Mouse (Mus musculus) adrenal gland, adult 18-20 months (tissue): ENCODE measurements around the gene Eif2b5. TPM values are rescaled to one million over a fixed set of nuclear protein-coding genes. Genes with fewer than 3 reads are reported as not detected.
"Not testable (repeated sequence)": the region's sequence is repeated elsewhere in the genome, so short reads cannot be mapped to it uniquely, and the experiment has no call there.

Experiments used
- DNase-seq, 2 experiments: peaks; one replicate each; pipeline ENCODE4 v3.0.0; 2021 to 2022; ENCODE audit warnings: low spot score in 2 of 2
- long read RNA-seq, 2 experiments: library from polyadenylated mRNA; stranded (forward); transcript quantifications; one replicate each; pipeline ENCODE4 v2.0.0; 2021
- total RNA-seq, 2 experiments: library from RNA; stranded (reverse); gene quantifications; 1 replicate in 1 of 2; 2 replicates in 1 of 2; pipeline ENCODE4 v1.2.3; 2021

Eif2b5 gene
- 10 to 100 TPM; 58.2 to 60.1 TPM for total RNA-seq
- long read RNA-seq, experiment 1, transcript Eif2b5-201 (16 exons, 2,554 nt), result major isoform, 117 of 135 reads
- long read RNA-seq, experiment 1, partial matches to known transcripts, result 4 of 135 reads
- long read RNA-seq, experiment 1, other reads (novel, unspliced or antisense), result 14 of 135 reads
- long read RNA-seq, experiment 2, transcript Eif2b5-201 (16 exons, 2,554 nt), result major isoform, 250 of 290 reads
- long read RNA-seq, experiment 2, partial matches to known transcripts, result 12 of 290 reads
- long read RNA-seq, experiment 2, other reads (novel, unspliced or antisense), result 28 of 290 reads

GRCm38 (mm10) chr16:20498677-20499475 is at the start of gene Eif2b5:
Gene Eif2b5, plus strand, starts transcription at chr16:20498817.
- DNase-seq, result peak; percentile 92

GRCm38 (mm10) chr16:20451774-20452173 is 46.8 kb upstream of the Eif2b5 start:
- no peak for DNase-seq

- no peak for DNase-seq
Observed at GRCm38 (mm10) chr16:20454155-20454654, 44.4 kb upstream of the Eif2b5 start.

GRCm38 (mm10) chr16:20456106-20456505 is 42.5 kb upstream of the Eif2b5 start:
- no peak for DNase-seq

GRCm38 (mm10) chr16:20458736-20459135 is 39.9 kb upstream of the Eif2b5 start:
- DNase-seq, result not testable (repeated sequence)

GRCm38 (mm10) chr16:20464725-20465124 is 33.9 kb upstream of the Eif2b5 start:
- no peak for DNase-seq

GRCm38 (mm10) chr16:20470981-20471380 is 27.6 kb upstream of the Eif2b5 start:
- no peak for DNase-seq

GRCm38 (mm10) chr16:20471686-20472085 is 26.9 kb upstream of the Eif2b5 start:
- no peak for DNase-seq

GRCm38 (mm10) chr16:20473748-20474147 is 24.9 kb upstream of the Eif2b5 start:
- no peak for DNase-seq

- peak; percentile 43 to 68 for DNase-seq
Observed at GRCm38 (mm10) chr16:20474211-20474610, 24.4 kb upstream of the Eif2b5 start.

GRCm38 (mm10) chr16:20474786-20475185 is 23.8 kb upstream of the Eif2b5 start:
- DNase-seq, result no peak

- no peak for DNase-seq
Observed at GRCm38 (mm10) chr16:20475335-20475734, 23.3 kb upstream of the Eif2b5 start.

- peak; percentile 46 for DNase-seq
Observed at GRCm38 (mm10) chr16:20476857-20477256, 21.8 kb upstream of the Eif2b5 start.

GRCm38 (mm10) chr16:20477270-20477669 is 21.3 kb upstream of the Eif2b5 start:
- DNase-seq, result no peak

- DNase-seq, result no peak
Observed at GRCm38 (mm10) chr16:20478504-20478903, 20.1 kb upstream of the Eif2b5 start.

- DNase-seq, result not testable (repeated sequence)
Observed at GRCm38 (mm10) chr16:20479026-20479760, 19.4 kb upstream of the Eif2b5 start.

GRCm38 (mm10) chr16:20480115-20480514 is 18.5 kb upstream of the Eif2b5 start:
- no peak for DNase-seq

- DNase-seq, result no peak
Observed at GRCm38 (mm10) chr16:20481746-20482145, 16.9 kb upstream of the Eif2b5 start.

GRCm38 (mm10) chr16:20483716-20484115 is 14.9 kb upstream of the Eif2b5 start:
- DNase-seq, result not testable (repeated sequence)

GRCm38 (mm10) chr16:20485061-20485460 is 13.6 kb upstream of the Eif2b5 start:
- no peak for DNase-seq

- no peak for DNase-seq
Observed at GRCm38 (mm10) chr16:20486048-20486447, 12.6 kb upstream of the Eif2b5 start.
